Mouse (Mus musculus): Measurements from ENCODE around the gene Nr1h4. TPM values are rescaled to one million over a fixed set of nuclear protein-coding genes. Genes with fewer than 3 reads are reported as not detected.

Nr1h4 gene
- polyA plus RNA-seq, 1 experiment from 2014 or later: not detected

DNA sequence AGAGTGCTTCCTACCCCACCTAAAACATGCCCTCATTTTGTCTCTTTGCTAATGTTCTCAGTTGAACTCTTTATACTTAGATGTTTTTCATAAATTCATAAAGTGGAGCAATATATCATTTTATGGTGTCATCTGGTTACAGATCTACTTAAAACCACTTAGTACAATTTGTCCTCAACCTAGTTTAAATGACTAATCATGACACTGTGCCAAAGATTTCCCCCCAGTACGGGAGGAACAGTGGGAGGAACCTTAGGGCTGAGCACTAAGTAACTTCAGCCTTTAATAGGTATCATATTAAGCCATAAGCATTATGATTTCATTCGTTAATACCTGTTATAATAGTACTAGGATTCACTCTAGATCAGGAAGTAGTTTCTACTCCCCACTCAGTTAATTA lies 17.6 kb downstream of the Nr1h4 start:
- Histone ChIP-seq H3K27ac (ENCODE audit: low read depth, low read length) (no peak overlapping the region), H3K4me1 (replicated peaks; ENCODE audit: control insufficient read depth, insufficient read depth, low read length) (no peaks in the 10 kb centered on the region), H3K4me2 (replicated peaks; ENCODE audit: low read depth, low read length) (no peak overlapping the region), H3K27me3 (ENCODE audit: control insufficient read depth, insufficient read depth, low read length) (no peaks in the 10 kb centered on the region), H3K36me3 (ENCODE audit: control insufficient read depth, insufficient read depth, low read length) (no peaks in the 10 kb centered on the region), H3K9me3 (ENCODE audit: control insufficient read depth, low read length) (no peaks in the 10 kb centered on the region), H3K4me3 (ENCODE audit: low read depth, low read length) (no peak overlapping the region), H3K9ac (ENCODE audit: low read depth, low read length) (no peak overlapping the region)
- DNase-seq (ENCODE audit: low spot score) (no peak), ATAC-seq (ENCODE audit: low FRiP score) (no peak)
- WGBS: 77% methylated on average over 2 of the region's 2 CpGs

DNA sequence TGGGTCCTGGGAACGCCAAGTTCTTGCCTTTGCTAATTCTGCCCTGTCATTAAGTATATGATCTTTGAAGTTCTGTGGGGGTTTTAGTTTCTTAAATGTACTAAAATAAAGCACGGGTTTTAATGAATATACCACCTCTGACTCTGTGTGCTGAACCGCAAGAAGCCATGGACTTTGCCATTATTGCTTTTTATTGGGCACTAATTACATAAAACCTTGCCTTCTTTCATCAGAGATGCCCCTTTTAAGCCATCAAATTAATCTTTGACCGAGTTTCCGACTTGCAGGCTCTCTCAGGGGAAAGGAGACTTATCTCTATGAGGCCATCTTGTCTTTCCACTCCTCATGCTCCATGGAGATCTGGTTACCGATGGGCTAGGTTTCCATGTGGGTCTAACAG lies 20.8 kb downstream of the Nr1h4 start:
- no peaks in the 10 kb centered on the region for H3K4me1 ChIP-seq (replicated peaks; ENCODE audit: control insufficient read depth, insufficient read depth, low read length)
- DNase-seq (ENCODE audit: low spot score) (no peak), ATAC-seq (ENCODE audit: low FRiP score) (no peak)
- H3K4me3 ChIP-seq (ENCODE audit: low read depth, low read length): no peak overlapping the region
- no peak overlapping the region for H3K4me2 ChIP-seq (replicated peaks; ENCODE audit: low read depth, low read length)
- 86% methylated on average over 6 of the region's 6 CpGs for WGBS
- H3K9ac ChIP-seq (ENCODE audit: low read depth, low read length): no peak overlapping the region
- no peaks in the 10 kb centered on the region for H3K9me3 ChIP-seq (ENCODE audit: control insufficient read depth, low read length)
- H3K27ac ChIP-seq (ENCODE audit: low read depth, low read length): no peak overlapping the region
- no peaks in the 10 kb centered on the region for H3K27me3 ChIP-seq (ENCODE audit: control insufficient read depth, insufficient read depth, low read length)
- no peaks in the 10 kb centered on the region for H3K36me3 ChIP-seq (ENCODE audit: control insufficient read depth, insufficient read depth, low read length)

DNA sequence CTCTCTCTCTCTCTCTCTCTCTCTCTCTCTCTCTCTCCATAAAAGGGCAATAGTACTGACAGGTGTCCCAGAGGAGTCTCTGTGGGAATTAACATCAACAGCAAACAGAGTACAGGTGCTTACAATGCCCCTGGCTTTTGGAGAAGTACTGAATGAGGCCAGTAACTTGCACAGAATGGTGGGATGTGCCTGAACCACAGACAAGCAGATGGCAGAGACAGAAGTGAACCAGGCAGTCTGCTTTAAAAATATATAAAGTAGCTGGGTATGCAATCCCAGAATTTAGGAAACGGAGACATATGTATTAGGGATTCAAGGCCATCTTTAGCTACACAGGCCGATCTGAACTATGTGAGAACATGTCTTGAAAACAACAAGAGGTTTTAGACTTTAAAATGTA lies 22.8 kb downstream of the Nr1h4 start:
- Histone ChIP-seq H3K27ac (ENCODE audit: low read depth, low read length) (no peak overlapping the region), H3K4me2 (replicated peaks; ENCODE audit: low read depth, low read length) (no peak overlapping the region)
- 98% methylated on average over 2 of the region's 2 CpGs for WGBS

DNA sequence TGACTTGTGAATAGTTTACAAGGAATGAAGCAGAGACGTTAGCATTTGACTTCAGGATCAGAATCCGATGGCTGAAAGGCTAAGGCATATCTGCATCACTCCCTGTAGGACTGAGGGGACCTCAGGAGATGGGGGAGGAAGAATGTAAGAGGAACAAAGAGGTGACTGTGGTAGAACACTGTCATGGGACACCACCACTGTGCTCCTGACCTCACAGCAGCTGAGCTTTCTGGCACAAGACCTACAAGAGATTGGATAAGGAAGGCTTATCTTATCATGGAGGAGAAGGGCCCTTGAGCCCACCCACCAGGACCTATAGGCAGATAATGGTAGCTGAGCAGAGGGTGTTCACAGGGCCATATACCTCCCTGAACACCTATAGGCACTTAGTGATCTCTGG lies 24.8 kb downstream of the Nr1h4 start:
- H3K27me3 ChIP-seq (ENCODE audit: control insufficient read depth, insufficient read depth, low read length): no peaks in the 10 kb centered on the region
- ATAC-seq (ENCODE audit: low FRiP score) (no peak), DNase-seq (ENCODE audit: low spot score) (no peak)
- no peaks in the 10 kb centered on the region for H3K4me1 ChIP-seq (replicated peaks; ENCODE audit: control insufficient read depth, insufficient read depth, low read length)
- H3K36me3 ChIP-seq (ENCODE audit: control insufficient read depth, insufficient read depth, low read length): no peaks in the 10 kb centered on the region
- H3K4me2 ChIP-seq (replicated peaks; ENCODE audit: low read depth, low read length): no peak overlapping the region
- H3K9ac ChIP-seq (ENCODE audit: low read depth, low read length): no peak overlapping the region
- 85% methylated on average over 2 of the region's 2 CpGs for WGBS
- H3K27ac ChIP-seq (ENCODE audit: low read depth, low read length): no peak overlapping the region
- H3K4me3 ChIP-seq (ENCODE audit: low read depth, low read length): no peak overlapping the region
- no peaks in the 10 kb centered on the region for H3K9me3 ChIP-seq (ENCODE audit: control insufficient read depth, low read length)

More for the DNA sequence above, 22.8 kb downstream of the Nr1h4 start:
- Histone ChIP-seq H3K27me3 (ENCODE audit: control insufficient read depth, insufficient read depth, low read length) (no peaks in the 10 kb centered on the region), H3K4me1 (replicated peaks; ENCODE audit: control insufficient read depth, insufficient read depth, low read length) (no peaks in the 10 kb centered on the region), H3K4me3 (ENCODE audit: low read depth, low read length) (no peak overlapping the region), H3K36me3 (ENCODE audit: control insufficient read depth, insufficient read depth, low read length) (no peaks in the 10 kb centered on the region), H3K9ac (ENCODE audit: low read depth, low read length) (no peak overlapping the region), H3K9me3 (ENCODE audit: control insufficient read depth, low read length) (no peaks in the 10 kb centered on the region)
- ATAC-seq (ENCODE audit: low FRiP score) (no peak), DNase-seq (ENCODE audit: low spot score) (no peak)

DNA sequence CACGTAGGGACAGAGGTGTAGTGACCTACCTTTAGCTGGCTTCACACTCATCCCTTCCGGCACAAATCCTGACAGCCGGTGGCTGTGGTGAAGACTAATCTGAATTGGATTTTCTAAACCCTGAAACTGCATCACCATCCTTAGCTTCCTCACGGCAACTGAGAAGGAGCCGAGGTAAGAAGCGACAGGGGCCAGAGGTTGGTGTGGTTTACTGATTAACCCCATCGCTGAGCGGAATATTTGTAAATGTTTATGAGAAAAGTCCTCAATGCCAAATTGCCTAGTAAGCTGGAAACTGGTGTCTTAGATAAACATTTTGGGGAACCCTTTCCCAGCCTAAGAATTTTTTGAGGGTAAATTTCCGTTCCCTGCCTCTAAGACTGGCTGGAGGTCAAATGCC lies 26.9 kb downstream of the Nr1h4 start:
- WGBS: 90% methylated on average over 9 of the region's 9 CpGs
- H3K4me2 ChIP-seq (replicated peaks; ENCODE audit: low read depth, low read length): no peak overlapping the region
- no peaks in the 10 kb centered on the region for H3K36me3 ChIP-seq (ENCODE audit: control insufficient read depth, insufficient read depth, low read length)
- H3K4me1 ChIP-seq (replicated peaks; ENCODE audit: control insufficient read depth, insufficient read depth, low read length): no peaks in the 10 kb centered on the region
- H3K9me3 ChIP-seq (ENCODE audit: control insufficient read depth, low read length): no peaks in the 10 kb centered on the region
- DNase-seq (ENCODE audit: low spot score) (no peak), ATAC-seq (ENCODE audit: low FRiP score) (no peak)
- H3K27me3 ChIP-seq (ENCODE audit: control insufficient read depth, insufficient read depth, low read length): no peaks in the 10 kb centered on the region
- H3K4me3 ChIP-seq (ENCODE audit: low read depth, low read length): no peak overlapping the region
- H3K27ac ChIP-seq (ENCODE audit: low read depth, low read length): no peak overlapping the region
- H3K9ac ChIP-seq (ENCODE audit: low read depth, low read length): no peak overlapping the region

DNA sequence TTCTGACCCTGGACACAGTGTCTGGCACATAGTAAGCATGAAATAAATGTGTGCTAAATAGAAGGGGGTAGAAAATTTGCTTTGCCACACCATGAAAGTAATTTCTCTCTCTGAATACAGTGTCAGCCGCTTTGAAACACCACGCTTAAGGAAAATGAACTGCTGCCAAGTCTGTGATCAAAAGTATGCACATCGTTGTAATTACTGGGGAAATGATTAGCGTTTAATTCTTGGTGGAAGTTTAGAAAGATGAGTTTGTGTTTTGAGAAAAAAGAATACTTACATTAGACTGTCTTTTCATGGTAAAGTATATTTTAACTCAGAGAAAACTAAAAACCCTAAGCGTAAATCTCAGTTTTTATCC lies 27.8 kb downstream of the Nr1h4 start:
- H3K9ac ChIP-seq (ENCODE audit: low read depth, low read length): no peak overlapping the region
- H3K9me3 ChIP-seq (ENCODE audit: control insufficient read depth, low read length): no peaks in the 10 kb centered on the region
- H3K4me1 ChIP-seq (replicated peaks; ENCODE audit: control insufficient read depth, insufficient read depth, low read length): no peaks in the 10 kb centered on the region
- H3K4me2 ChIP-seq (replicated peaks; ENCODE audit: low read depth, low read length): no peak overlapping the region
- no peaks in the 10 kb centered on the region for H3K27me3 ChIP-seq (ENCODE audit: control insufficient read depth, insufficient read depth, low read length)
- 95% methylated on average over 5 of the region's 5 CpGs for WGBS
- no peaks in the 10 kb centered on the region for H3K36me3 ChIP-seq (ENCODE audit: control insufficient read depth, insufficient read depth, low read length)
- DNase-seq (ENCODE audit: low spot score) (no peak), ATAC-seq (ENCODE audit: low FRiP score) (no peak)
- no peak overlapping the region for H3K4me3 ChIP-seq (ENCODE audit: low read depth, low read length)
- no peak overlapping the region for H3K27ac ChIP-seq (ENCODE audit: low read depth, low read length)

DNA sequence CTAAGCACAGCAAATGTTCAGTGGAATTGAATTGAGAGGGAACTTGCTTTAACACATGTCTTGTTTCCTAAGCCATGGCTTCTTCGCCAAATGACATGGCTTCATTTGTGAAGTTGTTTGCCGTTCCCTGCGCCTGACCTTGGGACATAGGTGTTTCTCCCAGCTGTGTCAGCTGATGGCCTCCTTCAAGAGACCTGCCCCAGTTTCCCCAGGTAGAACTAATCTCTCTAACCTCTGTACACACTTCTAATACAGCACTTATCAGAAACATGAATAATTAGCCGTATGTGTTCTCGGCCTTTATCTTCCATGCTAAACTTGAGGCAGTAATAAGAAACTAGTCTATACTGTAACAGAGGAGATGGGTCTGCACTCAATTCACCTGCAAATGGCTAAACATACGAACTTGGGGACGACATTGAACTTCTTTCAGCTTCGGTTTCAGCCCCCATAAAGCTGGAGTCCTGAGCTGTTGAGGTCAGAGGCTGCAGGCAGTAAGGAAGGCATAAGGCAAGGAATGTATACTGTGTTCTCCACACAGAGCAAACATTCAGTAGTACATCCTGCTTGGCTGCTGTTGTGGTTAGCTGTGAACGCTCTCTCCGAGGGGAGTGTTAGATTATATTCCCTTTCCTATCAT lies 28.3 kb downstream of the Nr1h4 start:
- ATAC-seq (ENCODE audit: low FRiP score): no peak
- no peaks in the 10 kb centered on the region for H3K27me3 ChIP-seq (ENCODE audit: control insufficient read depth, insufficient read depth, low read length)
- WGBS: 88% methylated on average over 10 of the region's 10 CpGs

DNA sequence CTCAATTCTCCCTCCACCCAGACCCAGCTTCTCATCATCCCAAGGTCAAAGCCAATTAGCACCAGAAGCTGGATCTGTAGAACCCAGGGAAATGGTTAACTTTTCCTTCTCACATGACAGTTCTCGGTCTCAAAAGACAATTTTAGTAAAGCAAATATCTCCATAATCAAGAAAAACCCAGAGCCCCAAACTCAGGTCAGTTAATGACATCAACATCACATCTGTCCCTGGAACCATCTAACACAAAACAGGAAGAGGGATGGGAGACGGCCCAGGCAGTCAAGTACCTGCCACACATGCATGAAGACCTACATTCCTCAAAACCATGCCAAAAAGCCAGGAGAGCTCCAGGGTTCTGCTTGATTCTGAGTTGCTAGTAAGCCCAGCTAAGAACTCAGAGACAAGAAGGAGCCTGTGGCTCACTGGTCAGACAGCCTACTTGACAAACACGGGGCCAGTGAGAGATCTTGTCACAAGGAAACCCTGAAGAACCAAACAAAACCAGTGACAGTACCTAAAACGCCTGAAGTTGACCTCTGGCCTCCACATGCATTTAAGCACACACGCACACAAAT lies 30.3 kb downstream of the Nr1h4 start:
- Histone ChIP-seq H3K4me1 (replicated peaks; ENCODE audit: control insufficient read depth, insufficient read depth, low read length) (no peaks in the 10 kb centered on the region), H3K36me3 (ENCODE audit: control insufficient read depth, insufficient read depth, low read length) (no peaks in the 10 kb centered on the region), H3K27ac (ENCODE audit: low read depth, low read length) (no peak overlapping the region), H3K27me3 (ENCODE audit: control insufficient read depth, insufficient read depth, low read length) (no peaks in the 10 kb centered on the region), H3K4me2 (replicated peaks; ENCODE audit: low read depth, low read length) (no peak overlapping the region), H3K4me3 (ENCODE audit: low read depth, low read length) (no peak overlapping the region), H3K9me3 (ENCODE audit: control insufficient read depth, low read length) (no peaks in the 10 kb centered on the region), H3K9ac (ENCODE audit: low read depth, low read length) (no peak overlapping the region)
- ATAC-seq (ENCODE audit: low FRiP score) (no peak), DNase-seq (ENCODE audit: low spot score) (no peak)
- WGBS: 67% methylated on average over 5 of the region's 5 CpGs

More for the DNA sequence above, 28.3 kb downstream of the Nr1h4 start:
- no peak overlapping the region for H3K27ac ChIP-seq (ENCODE audit: low read depth, low read length)
- H3K9ac ChIP-seq (ENCODE audit: low read depth, low read length): no peak overlapping the region
- H3K4me1 ChIP-seq (replicated peaks; ENCODE audit: control insufficient read depth, insufficient read depth, low read length): no peaks in the 10 kb centered on the region
- no peak overlapping the region for H3K4me2 ChIP-seq (replicated peaks; ENCODE audit: low read depth, low read length)
- DNase-seq (ENCODE audit: low spot score): no peak
- H3K36me3 ChIP-seq (ENCODE audit: control insufficient read depth, insufficient read depth, low read length): no peaks in the 10 kb centered on the region
- no peak overlapping the region for H3K4me3 ChIP-seq (ENCODE audit: low read depth, low read length)
- H3K9me3 ChIP-seq (ENCODE audit: control insufficient read depth, low read length): no peaks in the 10 kb centered on the region

DNA sequence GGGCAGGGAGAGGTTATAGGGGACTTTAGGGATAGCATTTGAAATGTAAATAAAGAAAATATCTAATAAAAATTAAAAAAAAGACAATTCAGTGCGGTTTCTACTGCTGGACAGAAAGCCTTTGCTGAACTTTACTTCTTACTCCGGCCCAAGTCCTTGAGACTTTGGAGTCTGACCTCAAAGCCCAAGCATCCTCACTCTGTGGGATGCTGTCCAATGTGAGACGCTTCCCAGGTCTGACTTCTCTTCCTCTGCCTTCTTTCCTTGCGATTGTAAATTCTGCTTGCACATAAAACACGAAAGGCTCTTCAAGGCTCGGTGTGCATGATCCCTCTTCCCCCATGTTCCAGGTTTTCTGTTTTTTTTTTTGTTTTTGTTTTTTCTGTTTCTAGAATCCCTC lies 31.5 kb downstream of the Nr1h4 start:
- Histone ChIP-seq H3K36me3 (ENCODE audit: control insufficient read depth, insufficient read depth, low read length) (no peaks in the 10 kb centered on the region), H3K4me1 (replicated peaks; ENCODE audit: control insufficient read depth, insufficient read depth, low read length) (no peaks in the 10 kb centered on the region), H3K27me3 (ENCODE audit: control insufficient read depth, insufficient read depth, low read length) (no peaks in the 10 kb centered on the region), H3K4me3 (ENCODE audit: low read depth, low read length) (no peak overlapping the region), H3K4me2 (replicated peaks; ENCODE audit: low read depth, low read length) (no peak overlapping the region), H3K9me3 (ENCODE audit: control insufficient read depth, low read length) (no peaks in the 10 kb centered on the region), H3K27ac (ENCODE audit: low read depth, low read length) (no peak overlapping the region), H3K9ac (ENCODE audit: low read depth, low read length) (no peak overlapping the region)
- WGBS: 90% methylated on average over 6 of the region's 6 CpGs
- DNase-seq (ENCODE audit: low spot score): no peak
- ATAC-seq (ENCODE audit: low FRiP score): no peak
